In the genomic region with DNA sequence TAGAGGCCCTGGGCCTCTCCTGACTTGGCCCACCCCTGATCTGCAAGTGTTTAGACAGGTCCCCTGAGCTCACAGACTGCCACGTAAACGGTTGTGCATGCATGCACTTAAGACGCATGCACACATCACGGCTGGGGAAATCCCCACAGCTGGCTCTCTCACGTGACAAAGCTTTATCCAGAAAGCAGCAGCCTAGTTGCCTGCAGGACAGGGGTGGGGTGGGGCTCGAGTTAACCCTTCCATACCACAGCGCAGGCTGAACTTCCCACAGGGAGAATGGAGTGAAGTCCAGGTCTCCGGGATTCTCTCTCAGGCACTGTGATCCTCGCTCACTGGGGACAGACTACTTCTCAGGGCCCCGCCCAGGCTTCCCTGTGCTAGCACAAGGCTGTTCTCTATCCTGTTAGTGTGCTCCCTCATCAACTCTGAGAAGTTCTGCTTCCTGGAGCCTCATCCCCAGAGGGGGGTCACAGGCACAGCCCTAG, we compare ENCODE assay signal across 8 mouse cellular contexts.
DNase-seq lines count a peak whose midpoint lies in the region.

No protein-coding gene starts in this region.

- H3K27me3 ChIP-seq in splenic B cell, adult 2 months (ENCODE audit: control insufficient read depth, insufficient read depth, low read length, poor library complexity, severe bottlenecking), result no peaks in the 10 kb centered on the region

- H3K36me3 ChIP-seq in splenic B cell, adult 2 months (ENCODE audit: control insufficient read depth, insufficient read depth, low read length, poor library complexity, severe bottlenecking), result peaks cover 2% of the 10 kb centered on the region

- intact Hi-C loops in left cerebral cortex, postnatal 36 days (cut with DNase I), result no loop called here

- DNase-seq in 3T3-L1 (ENCODE audit: low read depth, low spot score) (peak; percentile 98), adipocyte (ENCODE audit: low spot score) (peak; percentile 81)
- DNase-seq in heart, adult 18-20 months, result peak; percentile 75 to 84
- peak; percentile 40 for DNase-seq in kidney, adult 18-20 months
- DNase-seq in lung, postnatal 14 days, result peak; percentile 49
- DNase-seq in splenic B cell, adult 2 months (ENCODE audit: low read depth, low spot score), result peak; percentile 90
- DNase-seq in left cerebral cortex, postnatal 36 days (ENCODE audit: low spot score in 2 of 2), result no peak
- DNase-seq in urinary bladder, postnatal 25 days (ENCODE audit: low spot score), result no peak

Comparison
In these comparisons a context has a peak if more than half of its experiments do, and no peak if none do; other contexts are left out.
1. DNase-seq: peak in 3T3-L1 (single experiment), adipocyte (single experiment), heart, adult 18-20 months (2 of 2), kidney, adult 18-20 months (single experiment), lung, postnatal 14 days (single experiment) and splenic B cell, adult 2 months (single experiment); none in left cerebral cortex, postnatal 36 days (0 of 2) and urinary bladder, postnatal 25 days (single experiment).